Mouse (Mus musculus) lung, postnatal 10 days (tissue): ENCODE data around the gene Bcam.

Experiments
- DNase-seq: peaks from one replicate; pipeline ENCODE4 v3.0.0; 2021

Bcam gene

DNA sequence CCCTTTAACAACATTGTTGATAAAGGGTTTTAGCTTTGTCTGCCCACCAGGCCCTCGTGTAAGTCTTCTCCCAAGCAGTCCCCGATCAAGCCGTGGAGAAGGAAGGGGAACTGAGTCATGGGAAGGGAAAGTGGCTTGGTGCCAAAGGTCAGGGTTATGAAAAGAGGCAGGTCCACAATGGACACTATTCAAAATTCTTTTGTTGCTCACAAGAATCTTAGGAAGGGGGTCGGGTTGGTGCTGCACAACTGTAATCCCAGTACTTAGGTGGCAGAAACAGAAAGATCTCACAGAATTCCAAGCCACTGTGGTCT is 19.8 kb downstream of the Bcam start:
- peak; percentile 34 for DNase-seq

DNA sequence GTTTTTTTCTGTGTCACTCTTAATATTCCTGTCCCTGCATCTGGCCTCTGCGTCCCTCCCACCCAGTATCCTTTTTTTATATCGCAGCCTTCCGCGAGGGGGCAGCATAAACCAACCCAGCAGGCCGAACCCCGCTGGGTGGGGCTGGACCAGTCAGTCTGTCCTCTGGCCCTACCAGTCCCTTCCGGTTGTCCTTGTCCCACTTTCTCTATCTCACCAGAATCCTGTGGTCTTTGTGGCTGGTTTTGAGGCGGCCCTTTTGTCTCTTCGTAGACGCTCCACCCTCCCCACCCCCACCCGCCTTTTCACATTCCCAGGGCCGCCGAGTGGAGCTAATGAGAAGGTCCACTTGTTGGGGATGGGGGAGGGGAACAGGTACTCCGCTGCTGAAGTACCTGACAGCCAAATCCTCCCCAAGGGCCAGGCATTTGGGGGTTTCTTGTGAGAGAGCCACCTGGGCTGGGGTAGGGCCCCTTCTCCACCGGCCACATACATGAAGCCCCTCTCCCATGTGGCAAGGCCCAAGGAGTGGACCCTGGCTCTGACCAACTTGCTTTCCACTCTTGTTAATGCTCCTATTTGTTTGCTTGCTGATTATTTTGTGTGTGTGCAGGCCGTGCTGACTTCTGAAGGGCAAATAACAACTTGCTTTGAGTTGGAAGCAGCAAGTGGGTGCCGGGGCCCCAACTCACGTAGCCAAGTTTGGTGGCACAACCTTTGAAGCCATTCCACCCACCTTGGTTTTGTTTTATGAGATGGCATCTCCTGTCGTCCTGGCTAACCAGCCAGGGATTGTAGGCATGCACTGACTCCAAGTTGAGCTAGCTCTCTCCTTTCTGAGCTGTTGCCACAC is 20.4 kb downstream of the Bcam start, which contains the start of gene Nectin2:
Gene Nectin2 (minus strand): TSS at position 267 of the 853 bp plus-strand sequence.
- DNase-seq: peak; percentile 96

DNA sequence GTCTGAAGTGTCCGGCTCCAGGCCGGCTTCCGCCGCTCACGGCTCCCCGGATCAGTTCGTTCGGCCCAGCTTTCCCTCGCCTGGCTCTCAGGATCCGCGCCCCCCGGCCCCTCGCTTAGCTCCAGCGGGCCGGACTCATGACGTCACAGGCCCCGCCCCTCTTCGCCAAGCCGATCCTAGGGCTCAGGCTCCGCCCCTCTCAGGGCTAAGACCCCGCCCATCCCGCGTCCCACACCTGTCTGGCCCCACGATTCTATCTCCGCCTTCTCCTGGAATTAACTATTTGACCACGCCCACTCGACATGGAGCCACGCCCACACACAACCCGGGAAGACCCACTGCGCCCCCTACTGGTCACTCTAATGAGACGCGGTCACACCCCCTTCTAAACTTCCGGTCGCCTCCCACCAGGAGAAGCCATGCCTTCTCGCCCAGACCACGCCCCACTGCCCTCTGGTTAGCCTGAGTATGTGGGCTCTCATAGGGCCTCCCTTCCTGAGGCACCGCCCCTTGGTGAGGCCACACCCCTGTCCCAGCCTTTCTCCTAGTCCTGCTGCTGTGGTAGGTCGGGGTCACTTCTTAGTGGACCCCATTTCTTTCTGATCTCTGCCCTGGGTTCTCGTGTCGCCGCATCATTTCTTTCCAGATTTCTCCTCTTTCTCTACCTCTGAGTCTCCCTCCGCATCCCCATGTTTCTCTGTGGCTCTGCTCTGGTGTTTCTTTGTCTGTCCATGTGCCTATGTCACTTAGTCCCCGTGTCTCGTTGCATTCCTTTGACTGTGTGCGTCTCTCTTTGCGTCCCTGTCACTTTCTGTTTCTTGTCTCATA is 21.2 kb downstream of the Bcam start:
- DNase-seq: peak; percentile 100

DNA sequence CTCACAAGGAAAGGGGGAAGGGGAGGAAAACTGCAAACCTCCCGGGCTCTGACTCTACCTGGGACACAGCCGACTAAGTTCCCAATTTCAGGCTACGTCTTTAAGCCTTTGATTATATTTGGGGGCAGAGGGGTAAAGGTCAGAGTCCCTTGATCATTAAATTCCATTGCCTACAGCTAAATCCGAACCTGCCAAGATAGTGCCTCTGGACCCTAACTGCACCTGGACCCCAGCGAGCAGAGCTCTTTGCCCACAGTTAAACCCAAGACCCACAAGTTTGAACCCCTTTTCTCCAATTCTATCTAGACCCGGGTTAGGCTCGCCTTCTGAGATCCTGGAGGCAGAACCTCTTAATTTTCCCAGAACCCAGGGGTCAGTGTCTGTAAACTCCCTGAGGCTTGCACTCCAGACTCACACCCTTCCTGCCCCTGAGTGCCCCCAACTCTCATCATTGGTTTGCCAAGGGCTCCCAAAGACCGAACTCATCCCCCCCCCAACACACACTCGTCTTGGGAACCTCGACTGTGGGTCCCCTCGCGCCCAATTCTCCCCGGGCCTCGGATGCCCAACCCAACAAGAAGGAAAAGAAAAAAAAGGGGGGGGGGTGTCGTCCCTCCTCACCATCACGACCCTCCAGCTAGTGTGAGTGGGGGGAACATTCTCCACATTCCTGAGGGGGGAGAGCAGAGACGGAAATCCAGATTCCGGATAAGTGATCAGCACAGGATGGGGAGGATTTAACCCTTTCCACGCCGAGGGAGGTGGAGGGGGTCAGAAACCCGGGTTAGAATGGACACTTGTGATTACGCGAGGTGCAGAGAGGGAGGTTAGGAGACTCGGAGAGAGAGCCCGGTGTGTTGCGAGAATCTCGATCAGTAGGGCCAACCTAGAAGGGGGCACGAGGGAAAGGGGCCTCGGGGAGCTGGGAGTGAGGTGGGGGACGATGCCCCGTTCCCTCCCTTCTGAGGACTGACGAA is 22.3 kb downstream of the Bcam start:
- DNase-seq: peak; percentile 68

DNA sequence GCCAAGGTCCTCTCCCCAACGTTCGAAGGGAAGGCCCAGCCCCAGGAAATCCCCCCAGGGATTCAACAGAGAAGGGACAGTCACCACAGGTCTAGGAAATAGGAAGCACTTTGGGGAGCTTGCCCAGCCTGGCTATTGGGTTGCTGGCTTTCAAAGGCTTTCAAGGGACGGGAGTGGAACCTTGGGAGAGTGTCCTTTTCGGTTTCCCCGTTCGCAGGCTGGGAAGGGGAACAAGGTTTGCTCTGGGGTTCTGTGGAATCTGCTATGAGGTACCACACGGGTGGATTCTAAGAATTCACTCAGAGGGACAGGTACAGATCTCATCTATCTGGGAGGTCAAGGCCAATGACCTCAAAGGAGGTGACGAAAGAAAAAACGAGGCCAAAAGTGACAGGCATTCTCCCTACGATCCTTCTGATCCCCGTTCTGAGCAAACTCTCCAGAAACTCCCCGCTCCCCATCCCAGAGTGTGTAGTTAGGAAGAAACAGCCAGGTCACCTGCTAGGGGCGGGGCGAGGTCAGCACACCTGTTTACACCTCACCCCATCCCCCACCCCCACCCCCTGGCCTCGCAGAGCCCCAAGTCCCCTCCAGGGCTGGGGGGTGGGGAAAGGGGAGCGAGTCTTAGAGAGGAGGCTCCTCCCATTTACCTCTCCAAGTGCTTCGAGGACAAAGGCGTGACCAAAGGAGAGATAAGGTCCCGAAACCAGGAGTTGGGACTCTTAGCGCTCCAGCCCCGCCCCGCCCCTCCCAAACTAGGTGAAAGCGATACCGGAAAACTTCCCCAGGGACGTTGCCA is 23.2 kb downstream of the Bcam start:
- DNase-seq: peak; percentile 75

DNA sequence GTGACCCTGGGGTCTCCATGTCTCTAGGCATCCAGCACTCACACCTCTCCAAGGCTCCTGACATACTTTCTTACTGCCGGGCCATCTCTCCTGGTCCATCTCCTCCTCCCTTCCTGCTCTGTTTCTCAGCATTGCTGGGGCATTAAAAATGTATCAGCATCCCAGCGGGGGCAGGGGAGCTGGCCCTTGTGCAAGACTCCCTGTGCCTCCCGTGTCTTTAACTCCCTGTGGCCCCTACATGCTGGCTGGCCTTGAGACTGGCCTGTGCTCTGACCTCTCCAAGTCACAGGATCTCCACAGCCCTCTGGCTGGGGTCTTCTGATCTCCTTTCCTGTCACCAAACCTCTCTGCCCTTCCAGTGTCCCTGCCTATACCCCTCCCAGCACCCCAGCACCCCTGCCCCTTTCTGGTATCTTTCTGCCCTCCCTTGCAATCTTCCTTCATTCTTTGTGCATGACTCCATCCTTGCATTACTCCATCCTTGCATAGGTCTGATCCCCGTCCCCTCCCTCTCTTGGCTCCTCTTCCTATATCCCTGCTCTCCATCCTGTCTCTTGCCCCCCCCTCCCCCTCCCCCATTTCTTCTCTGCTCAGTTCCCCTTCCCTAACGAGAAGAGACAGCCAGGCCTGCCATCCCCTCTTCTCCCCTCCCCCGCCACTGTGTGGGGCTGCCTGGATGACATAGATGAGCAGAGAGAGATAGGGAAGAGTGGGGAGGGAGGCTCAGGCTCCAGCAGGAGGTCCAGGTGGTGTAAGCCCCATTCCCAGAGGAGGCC is 24.2 kb downstream of the Bcam start:
- DNase-seq: no peak

DNA sequence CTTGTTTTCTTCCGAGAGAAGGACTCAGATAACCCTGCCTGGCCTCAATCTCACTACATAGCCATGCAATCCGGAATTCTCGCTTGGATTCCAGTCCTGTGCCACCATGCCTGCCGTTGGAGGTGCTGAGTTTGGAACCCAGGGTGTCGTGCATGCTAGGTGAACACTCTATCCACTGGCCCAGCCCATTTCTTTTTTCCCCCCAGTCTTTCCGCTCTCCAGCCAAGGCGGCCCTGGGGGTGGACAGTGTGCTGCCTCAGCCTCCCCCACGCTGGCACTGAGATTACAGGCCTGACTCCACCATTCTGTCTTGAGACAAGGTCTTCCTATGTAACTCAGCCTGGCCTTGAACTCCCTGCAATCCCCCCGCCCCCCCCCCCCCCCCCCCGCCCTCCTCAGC is 24.8 kb downstream of the Bcam start:
- no peak for DNase-seq

DNA sequence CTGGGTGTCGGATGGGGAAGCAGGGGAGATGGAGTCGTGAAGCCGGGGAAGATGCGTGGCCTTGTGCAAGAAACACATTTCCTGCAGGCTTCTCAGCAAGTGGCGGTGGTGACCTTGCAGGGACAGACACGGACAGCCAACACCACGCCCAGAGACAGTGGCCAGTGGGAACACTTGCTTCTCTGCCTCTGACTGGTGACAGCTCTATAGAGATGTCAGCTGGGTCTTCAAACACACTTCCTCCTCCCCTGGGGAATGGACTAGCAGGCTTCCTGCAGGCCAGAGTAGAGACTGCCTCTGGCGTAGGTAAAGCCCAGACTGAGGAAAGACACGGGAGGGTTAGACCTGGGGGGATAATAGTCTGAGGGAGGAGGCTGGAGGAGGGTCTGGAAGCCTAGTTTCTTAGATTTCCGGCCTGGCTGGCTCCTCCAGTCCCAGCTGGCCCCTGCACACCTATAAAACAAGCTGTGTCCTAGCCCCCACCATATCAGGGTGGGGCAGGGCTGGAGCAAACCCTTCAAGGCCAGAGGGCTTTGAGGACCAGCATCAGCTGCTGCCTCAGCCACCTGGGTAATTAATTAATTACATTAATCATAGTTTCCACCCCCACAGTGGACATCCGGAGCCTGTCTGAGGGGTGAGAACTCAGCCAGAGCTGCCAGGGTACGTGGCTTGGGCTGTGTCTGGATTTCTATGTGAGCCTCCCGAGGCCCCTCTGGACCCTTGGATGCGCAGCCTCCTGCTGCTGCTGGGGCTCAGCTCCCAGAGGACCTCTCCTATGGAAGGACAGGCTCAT is 26.0 kb downstream of the Bcam start:
- peak; percentile 59 for DNase-seq

DNA sequence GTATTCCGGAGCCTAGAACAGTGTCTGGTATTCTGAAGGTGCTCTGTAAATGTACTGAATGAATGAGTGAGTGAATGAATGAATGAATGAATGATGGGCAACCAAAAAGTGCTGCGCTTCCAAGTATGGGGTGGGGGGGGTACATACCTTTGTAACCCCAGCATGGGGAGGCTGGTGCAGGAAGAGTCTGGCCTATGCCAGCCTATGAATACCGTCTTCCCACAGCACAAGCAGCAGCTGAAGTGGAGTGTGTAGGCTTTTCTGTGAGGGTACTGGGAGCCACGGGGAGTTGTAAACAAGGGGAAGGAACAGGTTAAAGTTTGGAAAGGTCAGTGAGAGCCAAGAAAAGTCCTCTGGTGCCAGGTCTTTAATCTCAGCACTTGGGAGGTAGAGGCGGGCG is 27.0 kb downstream of the Bcam start:
- no peak for DNase-seq

DNA sequence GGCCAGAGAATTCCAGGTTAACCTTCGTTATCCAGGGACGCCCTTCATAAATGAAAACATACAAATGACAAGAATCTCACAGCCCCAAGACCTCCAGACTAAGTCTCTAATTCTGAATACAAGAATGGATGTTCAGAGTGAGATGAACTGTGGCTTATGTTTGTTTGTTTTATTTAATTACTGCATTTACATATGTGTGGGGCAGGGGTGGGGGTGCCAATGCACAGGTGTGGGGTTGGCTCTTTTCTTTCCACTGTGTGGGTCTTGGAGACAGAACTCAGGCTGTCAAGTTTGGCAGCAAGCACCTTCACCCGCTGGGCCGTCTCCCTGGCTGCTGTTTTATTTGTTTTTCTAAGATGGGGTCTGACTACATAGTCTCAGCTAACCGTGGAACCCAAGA is 28.3 kb downstream of the Bcam start:
- no peak for DNase-seq

DNA sequence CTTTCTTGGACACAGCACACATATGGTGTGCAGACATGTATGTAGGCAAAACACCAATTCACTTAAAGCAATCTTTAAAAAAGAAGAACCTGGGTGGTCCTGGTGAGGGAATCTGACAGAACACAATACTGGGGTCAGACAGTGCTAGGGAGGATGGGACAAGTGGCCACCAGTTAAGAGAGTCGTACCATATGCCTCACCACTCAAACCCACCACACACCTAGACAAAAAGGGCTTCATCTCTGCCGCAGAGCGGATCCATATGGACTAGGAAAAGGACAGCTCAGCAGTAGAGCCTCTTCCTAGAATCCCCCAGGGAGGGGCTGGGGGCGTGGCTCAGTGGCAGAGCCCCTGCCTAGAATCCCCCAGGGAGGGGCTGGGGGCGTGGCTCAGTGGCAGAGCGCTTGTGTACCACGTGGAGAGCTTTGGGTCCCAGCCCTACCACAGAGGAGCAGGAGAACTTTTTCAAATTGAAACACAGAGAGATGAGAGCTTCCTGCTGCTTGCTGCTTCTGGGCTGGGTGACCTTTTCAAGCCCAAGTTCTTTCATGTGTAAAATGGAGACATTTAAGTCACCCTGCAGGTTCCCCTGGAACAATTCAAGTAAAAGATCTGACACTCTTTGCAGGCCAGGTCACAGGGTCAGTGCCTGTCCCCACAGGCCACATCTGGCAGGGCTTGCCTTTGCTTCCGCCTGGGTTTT is 29.3 kb downstream of the Bcam start:
- peak; percentile 73 for DNase-seq

DNA sequence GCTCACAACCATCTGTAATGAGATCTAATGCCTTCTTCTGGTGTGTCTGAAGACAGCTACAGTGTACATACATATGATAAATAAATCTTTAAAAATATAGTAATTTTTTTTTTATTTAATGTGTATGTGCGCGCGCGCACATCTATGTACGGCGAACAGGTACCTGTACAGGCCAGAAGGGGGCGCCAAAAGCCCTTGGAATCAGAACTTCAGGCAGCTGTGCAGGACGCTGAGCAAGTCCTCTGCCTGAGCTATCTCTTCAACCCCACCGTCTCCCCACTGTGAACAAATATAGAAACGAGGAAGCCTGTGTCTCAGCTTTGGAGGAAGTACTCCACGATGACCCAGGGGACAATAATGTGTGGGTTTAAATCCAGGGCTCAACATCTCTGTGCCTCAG is 30.5 kb downstream of the Bcam start:
- DNase-seq: peak; percentile 38

DNA sequence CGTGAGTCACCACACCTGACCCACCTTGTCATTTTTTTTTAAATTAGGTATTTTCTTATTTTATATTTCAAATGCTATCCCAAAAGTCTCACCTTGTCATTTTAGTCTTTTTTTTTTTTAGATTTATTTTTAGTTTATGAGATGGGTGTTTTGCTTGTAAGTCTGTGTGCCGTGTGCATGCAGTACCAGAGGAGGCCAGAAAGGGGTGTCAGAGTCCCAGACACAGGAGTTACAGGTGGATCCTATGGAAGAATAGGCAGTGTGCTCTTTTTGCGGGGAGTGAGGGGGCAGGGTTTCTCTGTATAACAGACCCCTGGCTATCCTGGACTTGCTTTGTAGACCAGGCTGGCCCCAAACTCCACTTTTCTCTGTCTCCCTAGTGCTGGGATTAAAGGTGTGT is 32.0 kb downstream of the Bcam start:
- peak; percentile 28 for DNase-seq

DNA sequence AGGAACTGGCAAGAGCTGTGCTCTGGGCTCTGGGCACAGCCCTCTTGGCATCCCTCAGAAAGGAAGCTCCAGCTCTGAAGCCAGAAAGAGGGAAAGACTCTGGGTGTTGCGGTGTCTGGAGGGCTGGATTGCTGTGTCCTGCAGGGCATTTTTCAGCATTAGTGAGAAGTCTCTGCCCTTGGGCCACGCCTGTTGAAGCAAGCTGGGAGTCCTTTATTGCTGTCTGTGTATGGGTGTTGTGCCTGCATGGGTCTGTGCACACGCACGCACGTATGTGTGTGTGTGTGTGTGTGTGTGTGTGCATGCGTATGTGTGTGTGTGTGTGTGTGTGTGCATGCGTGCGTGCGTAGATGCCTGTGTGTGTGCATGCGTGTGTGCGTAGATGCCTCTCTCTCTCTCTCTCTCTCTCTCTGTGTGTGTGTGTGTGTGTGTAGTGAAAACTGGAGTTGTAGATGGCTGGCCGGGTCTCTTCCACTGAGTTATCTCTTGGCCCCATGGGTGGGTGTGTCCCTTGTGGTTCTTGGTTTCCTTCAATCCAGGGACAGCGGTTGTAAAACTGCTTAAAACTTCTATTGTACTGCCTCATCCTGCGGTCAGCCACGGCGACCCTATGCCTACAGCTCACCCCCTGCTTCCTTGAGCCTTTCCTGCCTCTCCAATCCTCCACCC is 34.3 kb downstream of the Bcam start:
- no peak for DNase-seq

DNA sequence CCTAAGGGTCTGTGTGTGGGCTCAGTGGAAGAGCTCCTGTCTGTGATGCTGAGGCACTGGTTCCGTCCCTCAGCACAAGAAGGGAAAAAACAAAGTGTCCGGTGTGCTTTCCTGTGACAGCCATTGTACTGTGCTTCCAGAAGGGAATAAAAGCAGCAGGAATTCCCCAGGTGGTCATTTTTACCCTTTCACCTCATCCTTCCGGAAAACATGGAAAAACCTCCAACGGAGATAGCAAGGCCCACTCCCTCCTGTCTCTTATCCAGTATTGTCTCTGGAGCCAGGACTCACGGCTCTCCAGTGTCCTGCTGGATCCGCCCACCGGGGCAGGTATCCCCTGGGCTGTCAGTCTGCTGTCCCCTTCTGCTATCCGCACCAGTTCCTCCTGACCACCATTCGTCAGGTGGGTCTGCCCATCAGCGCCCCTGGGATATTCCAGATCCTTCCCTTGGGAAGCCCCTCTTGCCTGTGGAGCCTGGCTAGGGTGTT is 36.6 kb downstream of the Bcam start:
- DNase-seq: no peak

DNA sequence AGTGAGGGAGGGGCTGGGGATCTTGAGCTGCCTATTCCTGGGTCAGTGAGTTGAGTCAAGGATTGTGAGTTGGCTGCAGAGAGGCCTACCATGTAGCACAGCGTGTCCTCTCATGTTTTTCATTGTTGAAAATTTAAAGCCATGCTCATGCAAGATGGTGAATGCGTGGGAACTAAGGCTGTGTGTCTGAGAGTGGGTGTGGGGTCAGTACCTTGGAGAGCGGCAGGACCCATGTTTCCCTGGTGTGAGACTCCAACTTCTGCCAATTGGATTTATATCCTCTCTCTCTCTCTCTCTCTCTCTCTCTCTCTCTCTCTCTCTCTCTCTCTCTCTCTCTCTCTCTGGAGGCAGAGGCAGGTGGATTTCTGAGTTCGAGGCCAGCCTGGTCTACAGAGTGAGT is 44.3 kb downstream of the Bcam start:
- no peak for DNase-seq

DNA sequence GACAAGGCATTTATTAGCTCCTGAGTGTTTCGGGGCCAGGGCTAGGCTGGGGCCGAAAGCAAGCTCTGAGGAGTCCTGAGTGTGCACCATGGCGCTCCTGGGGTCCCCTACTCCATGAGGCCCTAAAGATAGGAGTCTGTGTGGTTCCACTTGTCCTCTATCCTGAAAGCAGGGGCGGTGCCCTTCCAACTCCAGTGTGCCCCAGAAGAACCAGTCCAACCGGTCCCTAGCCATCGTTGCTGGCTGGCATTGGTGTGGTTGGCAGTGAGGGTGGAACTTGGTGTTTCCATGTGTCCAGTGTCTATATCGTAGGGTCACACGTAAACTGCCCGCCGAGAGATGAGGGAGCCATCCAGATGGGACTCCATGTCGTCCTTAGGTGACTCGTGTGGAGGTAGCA is 46.6 kb downstream of the Bcam start:
- DNase-seq: peak; percentile 55

DNA sequence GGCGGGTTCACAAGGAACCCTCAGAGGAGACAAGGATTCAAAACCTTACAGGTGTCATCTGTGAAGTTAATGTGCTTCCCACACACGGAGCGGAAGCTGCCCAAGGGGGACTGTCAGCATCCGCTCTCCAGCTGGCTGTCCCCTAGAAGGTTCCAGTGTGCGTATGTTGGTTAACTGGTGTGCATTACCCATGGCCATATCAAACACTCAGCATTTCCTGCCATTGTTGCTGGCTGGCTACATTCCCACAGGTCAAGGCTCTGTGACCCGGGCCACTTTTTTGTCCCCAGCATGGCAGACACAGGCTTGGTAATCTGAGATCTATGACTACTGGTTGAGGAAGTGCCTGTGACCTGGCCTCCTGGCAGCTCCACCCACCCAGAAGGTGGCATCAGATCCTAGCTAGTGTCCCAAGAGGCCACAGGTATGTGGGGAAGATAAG is 48.0 kb downstream of the Bcam start:
- DNase-seq: peak; percentile 76

DNA sequence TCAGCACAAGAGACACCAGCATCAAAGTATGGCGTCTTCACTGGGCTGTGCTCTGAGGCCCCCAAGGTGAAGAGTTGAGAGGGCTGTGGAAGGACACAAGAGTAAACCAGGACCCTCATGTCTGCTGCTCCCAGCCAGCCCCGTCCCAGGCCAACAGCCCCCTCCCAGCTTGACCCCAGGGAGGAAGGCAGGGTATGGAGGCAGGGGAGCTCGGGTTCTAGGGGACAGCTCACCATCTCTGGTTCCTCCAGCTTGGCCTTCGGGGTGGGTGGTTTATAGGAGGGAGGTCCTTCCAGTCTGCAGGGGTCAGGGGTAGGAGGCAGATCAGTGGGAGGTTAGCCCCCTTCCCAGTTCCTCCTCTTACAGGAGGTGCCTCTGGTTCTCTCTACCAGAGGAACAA is 51.6 kb downstream of the Bcam start:
- DNase-seq: no peak
